Comparison of ENCODE assay signal across 18 mouse cellular contexts in the genomic region with DNA sequence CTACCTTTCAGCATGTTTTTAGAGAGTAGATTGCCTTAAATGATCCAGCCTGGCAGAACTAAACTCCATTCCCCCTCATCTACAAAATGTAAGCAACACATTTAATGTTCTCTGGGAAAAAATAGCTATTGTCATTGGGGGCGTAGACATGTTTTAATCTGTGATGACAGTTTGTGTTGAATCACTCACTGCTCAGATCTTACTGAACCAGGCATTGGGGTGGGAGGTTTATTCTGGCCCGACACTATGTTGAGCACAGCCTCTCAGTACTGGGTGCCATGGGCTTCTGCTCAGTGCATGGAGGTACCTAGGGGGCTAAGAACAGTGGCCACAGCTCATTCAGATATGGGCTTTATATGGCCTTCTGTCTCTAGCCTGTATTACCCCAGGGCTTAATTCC.
DNase-seq lines count a peak whose midpoint lies in the region.
"Had no signal": no experiment of that assay in that cellular context is flagged by ENCODE, and none has a peak within 500 bp of the region (broad histone marks: within the 10 kb centered on the region; RNA-seq: fewer than 3 reads in every experiment).

No protein-coding gene starts in this region.

- peak; percentile 24 to 52 for DNase-seq in frontal cortex, adult 2 months (ENCODE audit: extremely low spot score in 1 of 2, low spot score in 1 of 2)
- no peak for DNase-seq in frontal cortex, postnatal 25 days (ENCODE audit: low spot score in 2 of 2)
- DNase-seq in right cerebral cortex, adult 18-20 months: peak; percentile 48
- DNase-seq in right cerebral cortex, postnatal 14 days: no peak
- DNase-seq in layer of hippocampus, adult 8-10 months (ENCODE audit: low spot score in 2 of 2): peak; percentile 37 to 42
- no peak for DNase-seq in adrenal gland, postnatal 14 days
- no peak for DNase-seq in cerebellum, adult 11 months
- DNase-seq: adrenal gland, adult 8-10 months; cerebellum, adult 18-20 months; cerebellum, postnatal 10 days; gastrocnemius, postnatal 25 days; heart, adult 11 months; kidney, adult 8-10 months; kidney, postnatal 10 days; lung, embryonic 14.5 days; spleen, adult 18-20 months; thymus, adult 18-20 months; thymus, postnatal 25 days had no signal

Comparison
In these comparisons a context has a peak if more than half of its experiments do, and no peak if none do; other contexts are left out.
1. DNase-seq: peak in frontal cortex, adult 2 months (2 of 2), right cerebral cortex, adult 18-20 months (single experiment) and layer of hippocampus, adult 8-10 months (2 of 2); none in frontal cortex, postnatal 25 days (0 of 2), right cerebral cortex, postnatal 14 days (single experiment), adrenal gland, postnatal 14 days (single experiment) and cerebellum, adult 11 months (single experiment).